Mouse (Mus musculus) lung, embryonic 16.5 days (tissue): ENCODE results near the gene Nkd2. TPM values are rescaled to one million over a fixed set of nuclear protein-coding genes. Genes with fewer than 3 reads are reported as not detected.

Source experiments
- ATAC-seq: fragments of 200-750 bp; cut with Nextera tagmentation; 2 replicates; pipeline ENCODE4 v1.8.0; 2017; ENCODE audit warnings: low read depth, mild to moderate bottlenecking, moderate library complexity
- H3K27ac ChIP-seq: fragments of 300-500 bp; sonication (generic); 2 replicates; pipeline ENCODE4 v1.5.1; 2014; ENCODE audit warnings: mild to moderate bottlenecking, control low read depth, low read length
- H3K27me3 ChIP-seq: fragments of 300-500 bp; sonication (generic); 2 replicates; pipeline ENCODE4 v1.6.1; 2014; ENCODE audit warnings: low read depth, low read length, mixed read lengths; ENCODE audit not compliant: control insufficient read depth, insufficient read depth
- H3K36me3 ChIP-seq: fragments of 300-500 bp; sonication (generic); 2 replicates; pipeline ENCODE4 v1.6.1; 2014; ENCODE audit warnings: low read length; ENCODE audit not compliant: control insufficient read depth, insufficient read depth
- H3K4me1 ChIP-seq: fragments of 300-500 bp; sonication (generic); replicated peaks from 2 replicates; pipeline ENCODE4 v1.6.1; 2014; ENCODE audit warnings: low read length, mixed read lengths; ENCODE audit not compliant: control insufficient read depth, insufficient read depth
- H3K4me2 ChIP-seq: fragments of 300-500 bp; sonication (generic); 2 replicates; pipeline ENCODE4 v1.6.1; 2014; ENCODE audit warnings: low read depth, low read length, control low read depth
- H3K4me3 ChIP-seq: fragments of 300-500 bp; sonication (generic); 2 replicates; pipeline ENCODE4 v1.5.1; 2014; ENCODE audit warnings: mild to moderate bottlenecking, low read length, control low read depth
- H3K9ac ChIP-seq: fragments of 300-500 bp; sonication (generic); 2 replicates; pipeline ENCODE4 v1.6.1; 2014; ENCODE audit warnings: low read length, control low read depth
- H3K9me3 ChIP-seq: fragments of 300-500 bp; sonication (generic); 2 replicates; pipeline ENCODE4 v1.6.1; 2016; ENCODE audit warnings: low read length; ENCODE audit not compliant: control insufficient read depth
- WGBS: fragments of 180-500 bp; shearing (Covaris S2); extraction: QIAGEN DNeasy Blood & Tissue Kit; methylation state at CpG from one replicate; pipeline ENCODE4 v1.1.7; 2014; 5-methylcytosine and 5-hydroxymethylcytosine counted together
- polyA plus RNA-seq: library from polyadenylated mRNA; unstranded; fragments of >200 nt; fragmentation: Nextera tagmentation; extraction: Ambion mirVana; gene quantifications from 2 replicates; pipeline ENCODE4 v1.2.1, GENCODE M21; 2015

The Nkd2 gene
- polyA plus RNA-seq, 1 experiment from 2014 or later: 4.8 TPM

DNA sequence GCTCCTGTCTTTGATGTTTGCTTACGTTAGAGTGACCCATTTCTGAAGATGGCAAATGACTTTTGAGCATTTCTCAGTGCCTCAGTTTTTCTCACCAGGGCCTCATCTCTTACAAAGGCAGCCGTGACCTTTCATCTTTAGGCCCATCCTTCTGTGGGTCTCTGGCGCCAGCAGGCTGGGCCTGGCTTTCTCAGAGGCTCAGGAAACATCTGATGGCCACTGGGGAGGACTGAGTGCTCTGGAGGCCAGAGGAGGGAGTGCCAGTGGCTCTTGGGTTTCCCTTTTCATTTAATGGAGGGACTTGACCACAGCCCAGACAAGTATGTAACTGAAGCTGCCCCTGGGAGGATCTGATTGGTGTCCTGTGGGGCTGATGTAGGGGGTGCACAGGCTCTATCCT lies 76.3 kb downstream of the Nkd2 start:
- Histone ChIP-seq H3K9me3 (no peaks in the 10 kb centered on the region), H3K4me3 (no peak overlapping the region), H3K27me3 (no peaks in the 10 kb centered on the region), H3K9ac (no peak overlapping the region), H3K4me2 (no peak overlapping the region), H3K4me1 (peaks cover 18% of the 10 kb centered on the region), H3K36me3 (no peaks in the 10 kb centered on the region), H3K27ac (no peak overlapping the region)
- WGBS: 52% methylated on average over 3 of the region's 3 CpGs
- no peak for ATAC-seq

DNA sequence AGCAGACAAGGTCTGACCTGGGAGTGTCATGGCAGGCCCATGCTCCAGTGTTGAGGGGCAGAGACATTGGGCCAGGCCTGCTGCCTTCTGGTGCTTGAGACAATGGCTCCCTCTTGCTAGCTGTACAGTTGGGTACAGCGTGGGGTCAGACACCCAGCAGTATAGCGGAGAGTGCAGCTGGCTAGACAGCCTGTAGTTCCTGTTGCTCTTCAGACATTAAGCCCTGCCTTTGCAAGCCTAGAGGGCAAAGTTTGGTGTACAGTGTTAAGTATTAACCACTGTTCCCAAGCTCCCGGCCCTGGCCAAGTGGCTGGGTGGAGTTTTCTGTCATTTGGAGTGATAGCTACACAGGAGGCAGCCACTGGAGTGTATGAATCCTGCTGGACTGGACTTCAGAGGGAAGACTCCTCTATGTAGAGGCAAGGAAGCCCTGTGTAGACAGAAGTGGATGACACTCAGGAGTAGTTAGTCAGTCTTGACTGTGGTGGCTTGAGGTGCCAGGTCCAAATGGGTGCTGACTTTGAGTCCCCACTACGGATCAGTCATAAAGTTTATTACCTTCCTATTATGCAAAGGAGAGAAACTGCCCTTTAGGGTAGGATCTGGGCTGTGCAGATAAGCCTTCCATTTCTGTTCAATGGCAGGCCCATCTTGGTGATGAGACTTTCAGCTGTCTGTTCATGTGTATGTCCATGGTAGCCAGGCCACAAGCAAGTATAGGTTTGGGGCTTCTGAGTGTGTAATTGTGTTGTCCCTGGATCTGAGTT lies 77.3 kb downstream of the Nkd2 start:
- Histone ChIP-seq H3K4me2 (no peak overlapping the region), H3K36me3 (no peaks in the 10 kb centered on the region), H3K9me3 (no peaks in the 10 kb centered on the region), H3K9ac (no peak overlapping the region), H3K27me3 (no peaks in the 10 kb centered on the region), H3K4me1 (peaks cover 21% of the 10 kb centered on the region), H3K4me3 (no peak overlapping the region), H3K27ac (no peak overlapping the region)
- WGBS: 51% methylated on average over 4 of the region's 4 CpGs
- peak; percentile 23; the same call in 1 of the 2 replicates for ATAC-seq

Other genes starting within 250 kb of the Nkd2 start
- gene Clptm1l, start 243.6 kb downstream of the Nkd2 start, polyA plus RNA-seq: 95.8 and 105 TPM in 2 replicates
- 3.4 and 3.9 TPM in 2 replicates for gene Tert, start 220.7 kb downstream of the Nkd2 start, polyA plus RNA-seq
- not detected in 2 replicates for gene Slc6a18, start 169.6 kb downstream of the Nkd2 start, polyA plus RNA-seq
- 0.08 TPM in 1 of 2 replicates, not detected in the other for gene Slc6a19, start 142.8 kb downstream of the Nkd2 start, polyA plus RNA-seq
- 14.6 and 18.7 TPM in 2 replicates for gene Slc12a7, start 114.5 kb downstream of the Nkd2 start, polyA plus RNA-seq
- gene Trip13, start 90.2 kb upstream of the Nkd2 start, polyA plus RNA-seq: 33.8 and 39.6 TPM in 2 replicates
- gene Brd9, start 90.2 kb upstream of the Nkd2 start, polyA plus RNA-seq: 52.2 and 55.3 TPM in 2 replicates
- gene Zdhhc11, start 116.2 kb upstream of the Nkd2 start, polyA plus RNA-seq: not detected in 2 replicates
- 1.3 and 1.7 TPM in 2 replicates for gene Tppp, start 161.8 kb upstream of the Nkd2 start, polyA plus RNA-seq
- 14.9 and 15.8 TPM in 2 replicates for gene Cep72, start 214.7 kb upstream of the Nkd2 start, polyA plus RNA-seq